Mouse (Mus musculus): ENCODE results near the gene Mrnip.
"Not testable (repeated sequence)": the region's sequence is repeated elsewhere in the genome, so short reads cannot be mapped to it uniquely, and the experiment has no call there.

Mrnip gene

DNA sequence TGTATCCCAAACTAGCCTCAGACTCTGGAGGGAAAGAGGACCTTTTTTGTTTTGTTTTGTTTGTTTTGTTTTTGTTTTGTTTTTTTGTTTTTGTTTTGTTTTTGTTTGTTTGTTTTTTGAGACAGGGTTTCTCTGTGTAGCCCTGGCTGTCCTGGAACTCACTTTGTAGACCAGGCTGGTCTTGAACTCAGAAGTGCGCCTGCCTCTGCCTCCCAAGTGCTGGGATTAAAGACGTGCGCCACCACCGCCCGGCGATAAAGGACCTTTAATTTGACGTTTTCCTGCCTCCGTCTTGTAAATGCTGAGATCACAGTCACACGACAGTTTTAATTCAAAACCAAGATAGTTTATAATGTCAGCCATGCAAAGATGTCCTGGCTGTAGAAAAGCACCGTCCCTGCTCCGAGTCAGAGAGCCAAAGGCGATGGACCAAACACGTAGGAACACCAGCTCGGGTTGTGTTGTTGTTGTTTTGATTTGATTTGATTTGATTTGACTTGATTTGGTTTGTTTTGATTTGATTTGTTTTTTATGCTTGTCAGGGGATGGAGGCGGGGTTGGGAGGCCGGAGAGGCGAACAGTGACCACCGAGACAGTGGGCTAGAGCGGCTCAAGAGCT lies at the start of gene Mrnip:
Gene Mrnip (plus strand): TSS at position 334 of the 619 bp plus-strand sequence.
- TF ChIP-seq GATA4 (IDR thresholded peaks at IDR 0.05; ENCODE audit: insufficient replicate concordance, low read length) = not testable (repeated sequence)

DNA sequence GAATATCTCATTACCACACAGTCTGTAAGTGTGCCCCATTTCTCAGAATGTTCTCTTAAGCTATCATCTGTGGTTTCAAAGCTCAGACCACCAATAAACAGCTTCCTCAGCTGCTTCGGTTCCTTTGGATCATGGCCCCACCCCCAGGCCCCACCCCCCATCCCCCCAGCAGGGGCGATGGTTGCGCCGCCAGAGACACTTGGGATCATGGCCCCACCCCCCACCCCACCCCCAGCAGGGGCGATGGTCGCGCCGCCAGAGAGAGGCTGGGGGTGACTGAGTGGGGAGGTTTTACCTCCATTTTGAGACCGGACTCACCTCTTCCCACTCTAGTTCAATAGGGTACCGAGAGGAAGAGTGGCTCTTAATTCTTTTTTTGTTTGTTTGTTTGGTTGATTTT lies 46.5 kb upstream of the Mrnip start:
- no peak for TF ChIP-seq GATA4 (IDR thresholded peaks at IDR 0.05; ENCODE audit: insufficient replicate concordance, low read length)

DNA sequence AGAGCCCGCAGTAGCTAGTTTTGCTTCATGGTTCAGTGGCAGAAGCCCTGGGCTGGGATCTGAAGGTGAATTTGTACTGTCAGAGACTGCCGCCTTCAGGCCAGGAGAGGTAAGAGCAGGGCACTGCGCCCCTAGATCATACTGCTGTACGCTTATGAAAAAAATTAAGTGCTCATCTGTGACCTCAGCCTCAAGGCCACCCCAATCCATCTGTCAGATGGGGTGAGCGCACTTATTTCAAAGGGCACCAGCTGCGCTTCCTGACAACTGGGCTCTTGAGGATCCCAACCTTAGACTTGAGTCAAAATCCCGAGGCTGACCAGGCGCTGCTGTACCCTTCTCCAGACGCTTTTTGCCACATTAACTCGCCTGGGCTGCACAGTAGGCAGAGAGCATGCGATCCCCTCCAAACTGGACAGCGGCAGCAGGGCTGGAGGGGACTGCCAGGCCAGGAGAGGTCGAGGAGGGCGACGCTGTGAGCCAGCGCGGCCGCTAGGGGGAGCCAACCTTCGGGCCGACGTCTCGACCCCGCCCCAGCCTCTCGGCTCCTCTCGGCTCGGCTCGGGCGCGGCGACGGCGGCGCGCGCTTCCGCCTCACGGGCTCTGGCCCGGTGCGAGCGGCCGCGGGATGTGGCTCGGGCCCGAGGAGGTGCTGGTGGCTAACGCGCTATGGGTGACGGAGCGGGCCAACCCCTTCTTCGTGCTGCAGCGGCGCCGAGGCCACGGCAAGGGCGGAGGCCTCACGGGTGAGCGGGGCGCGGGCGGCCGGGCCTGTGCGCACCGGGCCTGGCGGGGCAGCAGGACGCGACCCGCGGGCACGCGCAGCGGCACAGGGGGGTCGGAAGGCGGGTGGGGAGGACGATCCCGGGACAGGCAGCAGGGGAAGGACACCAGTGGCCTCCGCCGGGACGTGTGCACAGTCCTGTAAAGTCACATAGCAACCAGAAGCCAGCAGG lies 43.2 kb upstream of the Mrnip start, which contains the start of gene Tbc1d9b:
Gene Tbc1d9b (plus strand): TSS at position 586 of the 956 bp plus-strand sequence.
- TF ChIP-seq GATA4 (IDR thresholded peaks at IDR 0.05; ENCODE audit: insufficient replicate concordance, low read length) = no peak

DNA sequence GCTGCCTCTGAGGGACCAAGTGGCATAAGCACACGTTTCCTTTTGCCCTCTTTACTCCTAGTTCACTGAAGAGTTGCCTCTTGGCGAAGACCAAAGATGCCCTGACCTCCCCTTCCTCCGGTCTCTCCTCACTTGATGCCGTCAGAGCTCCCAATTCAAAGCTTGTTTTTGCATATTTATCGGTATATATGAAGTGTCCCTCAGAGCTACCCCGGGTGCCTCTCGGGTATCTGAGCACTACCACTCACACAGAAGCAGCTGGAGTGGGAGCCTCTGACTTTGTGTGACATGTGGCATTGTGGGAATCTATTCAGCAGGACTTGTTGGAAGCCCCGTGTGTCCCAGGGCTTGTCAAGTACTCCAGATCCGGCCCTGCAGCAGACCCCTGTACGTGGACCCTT lies 42.4 kb upstream of the Mrnip start:
- TF ChIP-seq GATA4 (IDR thresholded peaks at IDR 0.05; ENCODE audit: insufficient replicate concordance, low read length) = no peak

DNA sequence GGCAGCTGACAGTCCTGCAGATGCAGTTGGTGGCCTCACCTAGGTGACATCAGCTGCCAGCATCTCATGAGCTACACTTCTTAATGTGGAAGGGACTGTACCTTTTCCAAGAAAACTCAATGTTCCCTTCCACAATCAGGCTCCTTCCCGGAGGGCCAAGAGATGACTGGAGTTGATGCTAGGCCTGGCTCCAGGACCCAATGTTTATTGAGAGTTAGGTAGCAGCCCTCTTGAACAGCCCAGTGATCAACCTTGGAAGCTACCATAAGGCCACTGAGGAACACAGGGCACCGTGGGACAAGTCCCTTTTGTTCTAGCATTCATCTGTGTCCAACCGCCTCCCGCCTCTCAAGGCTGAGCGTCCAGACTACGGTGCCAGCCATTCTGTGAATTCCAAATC lies 42.0 kb upstream of the Mrnip start:
- no peak for TF ChIP-seq GATA4 (IDR thresholded peaks at IDR 0.05; ENCODE audit: insufficient replicate concordance, low read length)

DNA sequence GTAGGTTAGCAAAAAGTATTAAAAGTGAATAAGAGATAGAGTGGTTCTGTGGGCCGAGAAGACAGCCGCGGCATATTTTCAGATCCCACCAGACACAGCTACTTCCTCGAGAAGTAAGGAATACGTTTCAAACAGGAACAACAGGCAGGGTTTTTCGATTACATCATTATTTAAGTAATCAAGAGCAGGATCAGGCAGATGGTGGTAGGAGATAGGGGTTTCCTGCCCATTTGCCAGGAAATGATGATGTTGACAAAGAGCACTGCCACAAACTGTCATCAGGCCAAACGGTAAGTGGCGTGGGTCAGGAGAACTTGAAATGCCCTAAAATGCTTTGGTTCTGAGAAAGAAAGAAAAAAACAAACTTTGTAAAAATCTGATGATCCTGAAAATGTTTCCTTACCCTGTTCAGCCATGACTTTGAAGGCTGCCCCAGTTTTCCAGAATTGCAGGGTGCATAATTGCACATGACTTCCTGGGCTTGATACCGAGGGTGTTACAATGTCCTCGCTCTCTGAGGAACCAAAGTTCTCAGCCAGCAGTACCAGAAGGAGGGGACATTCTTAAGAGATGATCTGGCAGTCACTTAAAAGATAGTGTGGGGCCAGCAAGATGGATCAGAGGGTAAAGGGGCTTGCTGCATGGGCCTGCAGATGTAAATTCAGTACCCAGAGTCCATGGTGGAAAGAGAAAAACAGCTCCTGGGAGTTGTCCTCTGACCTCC lies 39.9 kb upstream of the Mrnip start:
- peak; percentile 67 for TF ChIP-seq GATA4 (IDR thresholded peaks at IDR 0.05; ENCODE audit: insufficient replicate concordance, low read length)

DNA sequence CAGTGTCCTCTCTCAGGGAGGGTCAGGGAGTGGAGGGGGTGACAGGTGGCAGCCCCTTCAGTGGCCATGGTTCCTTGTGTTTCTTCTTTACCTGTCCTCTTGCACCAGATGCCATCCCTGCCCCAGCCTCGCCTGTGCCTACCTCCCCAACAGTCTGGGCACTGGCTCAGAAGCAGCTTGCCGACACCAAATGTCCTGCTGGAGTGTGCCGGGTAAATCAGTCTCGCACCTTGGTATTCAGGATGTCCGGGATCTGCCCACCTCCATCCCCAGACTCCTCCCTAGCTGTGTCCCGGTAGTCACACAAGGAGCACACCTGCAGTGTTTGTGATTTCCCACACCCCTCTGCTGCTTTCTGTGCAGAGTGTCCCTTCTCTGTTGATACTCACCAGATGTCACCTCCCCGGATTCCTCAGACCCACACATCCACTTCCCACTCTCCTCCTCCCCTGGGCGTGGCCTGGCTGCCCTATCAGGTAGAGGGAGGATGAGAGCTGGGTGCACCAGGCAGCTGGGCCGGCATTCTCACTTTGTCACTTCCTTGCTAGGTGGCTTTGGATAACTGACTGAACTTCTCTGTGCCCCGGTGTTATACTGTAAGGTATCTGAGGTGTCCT lies 35.9 kb upstream of the Mrnip start:
- TF ChIP-seq GATA4 (IDR thresholded peaks at IDR 0.05; ENCODE audit: insufficient replicate concordance, low read length) = no peak

DNA sequence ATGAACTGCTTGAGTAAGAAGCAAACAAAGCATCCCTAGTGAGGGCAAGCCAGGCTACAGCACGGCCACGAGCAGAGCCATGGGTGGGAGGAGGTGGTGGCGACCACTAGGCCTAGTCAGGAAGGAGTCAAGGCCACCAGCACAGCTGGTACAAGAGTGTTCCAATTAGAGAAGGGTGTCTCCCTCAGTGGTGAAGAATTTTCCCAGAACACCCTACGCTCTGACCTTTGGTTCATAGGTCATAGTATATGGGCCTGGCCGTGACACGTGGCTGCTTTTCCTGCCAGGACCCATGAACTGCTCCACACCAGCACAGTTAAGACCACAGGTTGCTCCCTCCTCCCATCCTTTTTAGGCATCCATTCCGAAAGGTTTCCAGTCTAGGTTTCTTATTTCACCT lies 34.7 kb upstream of the Mrnip start:
- no peak for TF ChIP-seq GATA4 (IDR thresholded peaks at IDR 0.05; ENCODE audit: insufficient replicate concordance, low read length)

DNA sequence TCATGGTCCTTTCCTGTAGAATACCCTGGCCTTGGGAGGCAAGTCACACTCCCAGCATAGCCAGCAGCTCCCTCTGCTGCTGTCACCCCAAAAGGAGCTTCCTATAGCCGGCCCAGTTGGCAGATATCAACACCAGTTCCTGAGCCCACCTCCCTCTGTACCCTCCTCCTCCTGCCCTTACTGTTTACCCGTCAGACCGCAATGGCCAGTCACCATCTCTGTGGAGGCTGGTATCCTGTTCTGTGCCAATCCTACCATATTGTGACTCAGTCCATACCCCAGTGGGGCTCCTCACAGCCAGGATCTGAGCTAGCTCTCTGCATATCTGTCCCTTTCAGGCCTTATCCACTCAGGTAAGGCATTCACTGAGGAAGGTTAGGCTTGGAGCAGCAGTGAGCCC lies 28.7 kb upstream of the Mrnip start:
- no peak for TF ChIP-seq GATA4 (IDR thresholded peaks at IDR 0.05; ENCODE audit: insufficient replicate concordance, low read length)

DNA sequence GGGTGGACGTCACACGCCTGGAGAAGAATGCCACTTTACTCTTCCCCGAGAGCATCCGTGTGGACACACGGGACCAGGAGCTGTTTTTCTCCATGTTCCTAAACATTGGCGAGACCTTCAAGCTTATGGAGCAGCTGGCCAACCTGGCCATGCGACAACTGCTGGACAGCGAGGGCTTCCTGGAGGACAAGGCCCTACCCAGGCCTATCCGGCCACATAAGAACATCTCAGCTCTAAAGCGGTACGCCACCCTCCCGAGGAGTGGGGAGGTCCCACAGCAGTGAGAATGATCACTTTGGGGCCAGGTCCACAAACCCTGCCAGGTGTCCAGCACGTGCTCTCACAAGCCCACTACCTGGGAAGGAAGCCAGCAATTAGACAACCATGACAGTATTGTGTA lies 28.1 kb upstream of the Mrnip start:
- TF ChIP-seq GATA4 (IDR thresholded peaks at IDR 0.05; ENCODE audit: insufficient replicate concordance, low read length) = no peak

DNA sequence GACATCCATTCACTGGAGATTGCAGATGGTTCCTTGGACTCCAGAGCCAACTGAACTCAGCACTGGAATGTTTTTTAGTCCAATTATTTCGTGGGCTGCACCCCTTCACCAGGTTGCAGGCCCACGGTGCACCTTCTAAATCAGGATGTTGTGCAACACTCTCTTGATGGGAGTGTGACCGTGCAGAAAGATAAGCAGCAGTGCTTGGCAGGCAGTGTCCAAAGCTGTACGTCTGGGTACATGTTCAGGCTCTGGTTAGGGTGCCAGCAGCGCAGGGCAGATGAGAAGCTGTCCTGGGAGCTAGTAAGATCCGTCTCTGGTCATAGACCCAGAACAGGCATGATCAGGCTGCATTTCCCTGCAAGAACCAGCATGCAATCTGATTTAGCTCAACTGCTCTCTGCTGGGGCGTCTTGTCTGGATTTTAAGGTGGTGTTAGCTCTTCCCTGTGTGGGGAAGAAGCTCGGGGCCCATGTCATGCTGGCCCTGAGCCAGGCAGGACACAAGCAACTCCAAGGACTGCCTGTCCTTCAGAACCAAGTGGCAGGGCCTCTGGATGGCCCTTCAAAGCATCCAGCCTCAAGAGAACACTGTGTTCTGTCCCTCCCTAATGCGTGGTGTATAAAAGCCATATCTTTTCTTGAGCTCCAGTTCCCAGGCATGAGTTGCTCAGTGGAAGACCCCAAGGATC lies 26.8 kb upstream of the Mrnip start:
- peak; percentile 61; the same call in 1 of the 2 replicates for TF ChIP-seq GATA4 (IDR thresholded peaks at IDR 0.05; ENCODE audit: insufficient replicate concordance, low read length)

DNA sequence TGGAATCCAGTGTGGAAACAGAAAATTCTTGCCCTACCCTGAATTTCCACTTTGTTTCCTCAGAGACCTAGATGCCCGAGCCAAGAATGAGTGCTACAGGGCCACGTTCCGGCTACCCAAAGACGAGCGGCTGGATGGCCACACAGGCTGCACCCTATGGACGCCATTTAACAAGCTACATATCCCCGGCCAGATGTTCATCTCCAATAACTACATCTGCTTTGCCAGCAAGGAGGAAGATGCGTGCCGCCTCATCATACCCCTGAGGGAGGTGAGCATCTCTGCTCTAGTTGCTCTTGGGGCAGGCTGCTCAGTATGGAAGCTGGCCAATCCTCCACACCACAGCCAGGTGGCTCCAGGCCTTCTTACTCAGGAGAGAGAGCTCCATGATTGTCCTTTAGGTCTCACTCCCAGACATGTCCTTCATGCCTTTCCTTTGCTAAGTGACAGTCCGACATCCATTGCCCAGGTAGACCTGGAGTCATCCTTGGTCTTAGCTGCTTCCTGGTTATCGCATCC lies 26.2 kb upstream of the Mrnip start:
- no peak for TF ChIP-seq GATA4 (IDR thresholded peaks at IDR 0.05; ENCODE audit: insufficient replicate concordance, low read length)

DNA sequence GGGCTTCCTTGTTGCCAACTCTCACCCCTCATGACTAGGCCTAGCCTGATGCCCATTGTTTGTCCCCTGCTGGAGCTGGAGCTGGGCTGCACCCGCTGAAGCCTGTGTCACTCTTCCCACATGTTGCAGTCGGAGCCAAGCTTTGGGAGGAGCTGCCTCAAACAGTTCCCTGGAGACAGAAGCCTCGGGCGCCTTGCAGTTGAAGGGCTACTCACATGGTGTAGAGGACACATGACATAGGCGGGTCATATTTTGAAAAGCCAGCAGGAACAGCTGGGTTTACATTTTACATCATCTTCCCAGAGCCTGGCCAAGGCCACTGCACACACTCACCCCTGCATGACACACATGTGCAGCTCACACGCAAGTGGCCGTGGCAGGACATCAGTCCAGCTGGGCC lies 25.0 kb upstream of the Mrnip start:
- TF ChIP-seq GATA4 (IDR thresholded peaks at IDR 0.05; ENCODE audit: insufficient replicate concordance, low read length) = no peak

DNA sequence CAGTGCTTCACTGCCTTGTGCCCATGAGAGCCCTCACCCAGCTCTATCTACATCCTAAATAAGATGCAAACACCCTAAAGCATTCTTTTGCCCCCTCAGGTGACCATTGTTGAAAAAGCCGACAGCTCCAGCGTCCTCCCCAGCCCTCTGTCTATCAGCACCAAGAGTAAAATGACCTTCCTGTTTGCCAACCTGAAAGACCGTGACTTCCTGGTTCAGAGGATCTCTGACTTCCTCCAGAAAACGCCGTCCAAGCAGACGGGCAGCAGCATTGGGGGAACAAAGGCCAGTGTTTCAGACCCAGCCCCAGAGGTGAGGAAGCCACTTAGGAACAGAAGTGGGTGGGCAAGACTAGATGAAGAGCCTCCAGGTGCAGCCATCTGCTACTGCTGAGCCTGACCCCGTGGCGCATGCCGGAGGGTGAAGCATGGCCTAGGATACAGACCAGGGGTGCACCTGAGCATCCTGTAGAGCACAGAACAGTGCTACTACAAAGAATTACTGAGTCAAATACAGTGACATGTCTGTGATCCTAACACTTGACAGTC lies 24.6 kb upstream of the Mrnip start:
- TF ChIP-seq GATA4 (IDR thresholded peaks at IDR 0.05; ENCODE audit: insufficient replicate concordance, low read length) = no peak

Data from liver, adult (tissue).